Mouse (Mus musculus): ENCODE results near the gene Nptx2.

DNA sequence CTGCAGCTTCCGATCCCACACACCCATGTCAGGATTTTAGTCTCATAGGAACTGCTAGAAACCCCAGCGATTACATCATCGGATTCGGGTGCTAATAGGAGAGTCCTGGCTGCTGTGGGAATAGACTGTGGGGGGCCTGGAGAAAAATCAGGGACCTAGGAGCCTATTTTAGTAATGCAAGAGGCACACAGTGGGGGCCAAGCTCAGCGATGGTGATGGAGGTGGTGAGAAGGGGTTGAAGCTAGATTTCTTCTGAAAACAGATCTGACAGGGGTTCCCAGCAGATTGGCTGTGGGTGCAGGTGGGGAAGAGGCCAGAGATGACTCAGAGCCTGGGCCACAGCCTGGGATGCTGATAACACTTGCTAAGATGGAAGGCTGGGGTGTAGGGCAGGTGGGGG, 39.4 kb downstream of the Nptx2 start:
- no peak for TF ChIP-seq CTCF (IDR thresholded peaks at IDR 0.05; ENCODE audit: borderline replicate concordance, insufficient read depth, low read depth, low read length)
- TF ChIP-seq POLR2A (IDR thresholded peaks at IDR 0.05; ENCODE audit: borderline replicate concordance, insufficient read depth, low read length): no peak
